Mouse (Mus musculus) lung, postnatal 14 days (tissue): Measurements from ENCODE around the gene Lrrc57.
A peak's percentile ranks its signal among the peaks of the same experiment; 100 is the strongest.

Experiments
- DNase-seq: peaks from one replicate; pipeline ENCODE4 v3.0.0; 2021

The Lrrc57 gene

DNA sequence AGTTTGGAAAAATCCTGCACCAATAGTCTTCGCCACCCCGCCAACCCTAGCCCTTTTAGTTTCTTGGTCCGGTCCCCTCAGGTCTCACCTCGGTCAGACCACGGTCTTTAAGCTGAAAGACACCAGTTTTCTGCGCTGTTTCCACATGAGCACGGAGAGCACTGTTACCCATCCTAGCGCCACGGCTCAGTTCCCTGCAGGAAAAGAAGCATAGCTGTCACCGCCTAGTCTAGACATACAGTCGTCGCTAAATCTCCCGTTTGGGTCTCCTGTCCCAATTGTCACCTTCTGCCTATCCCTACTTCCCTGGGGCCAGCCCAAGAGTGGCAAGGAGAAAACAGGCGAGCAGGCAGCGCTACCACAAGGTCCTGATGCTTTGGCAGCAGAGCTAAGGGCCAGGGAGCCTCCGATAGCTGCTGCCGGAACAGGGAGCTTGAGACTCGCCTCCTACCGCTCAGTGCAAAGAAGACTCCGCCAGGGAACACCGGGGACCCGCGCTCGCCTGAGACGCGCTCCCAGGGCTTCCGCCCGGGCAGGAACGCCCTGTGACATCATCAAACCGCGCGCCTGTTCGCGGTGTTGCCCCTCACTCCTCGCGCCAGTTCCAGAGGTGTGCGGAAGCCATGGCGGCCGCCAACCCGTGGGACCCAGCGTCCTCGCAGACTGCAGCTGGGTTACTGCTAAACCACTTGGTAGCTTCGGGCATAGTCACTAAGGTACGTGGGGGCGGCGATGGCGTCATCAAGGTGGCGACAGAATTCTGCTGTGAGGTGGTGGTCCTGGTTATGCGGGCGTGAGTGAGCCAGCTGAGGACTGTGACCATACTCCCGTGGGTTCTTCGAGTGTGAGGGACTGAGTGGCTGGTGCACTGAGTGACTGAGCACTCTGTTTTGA lies at the start of gene Lrrc57, which contains the start of gene Haus2:
Gene Lrrc57, minus strand, starts transcription at position 691 of the 894 bp plus-strand sequence.
Gene Haus2, plus strand, starts transcription at position 554 of the 894 bp plus-strand sequence.
- DNase-seq = peak; percentile 93

DNA sequence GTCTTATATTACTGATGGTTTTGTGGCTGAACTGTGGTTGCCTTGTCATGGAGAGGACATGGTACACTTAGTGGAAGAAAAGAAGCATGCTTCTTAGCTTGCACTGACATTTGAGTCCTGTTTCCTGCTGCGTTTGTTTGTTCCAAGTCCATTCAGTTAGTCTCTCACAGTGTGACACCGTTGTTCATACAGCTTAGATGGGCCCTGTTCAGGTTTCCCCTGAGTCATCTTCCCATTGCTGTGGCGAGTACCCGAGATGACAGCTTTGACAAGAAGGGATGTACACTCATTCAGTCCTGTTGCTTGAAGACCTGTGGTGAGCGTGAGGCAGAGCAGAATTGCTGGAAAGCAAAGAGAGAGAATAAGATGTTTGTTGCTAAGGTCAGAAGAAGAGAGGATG lies 49.2 kb upstream of the Lrrc57 start:
- no peak for DNase-seq

DNA sequence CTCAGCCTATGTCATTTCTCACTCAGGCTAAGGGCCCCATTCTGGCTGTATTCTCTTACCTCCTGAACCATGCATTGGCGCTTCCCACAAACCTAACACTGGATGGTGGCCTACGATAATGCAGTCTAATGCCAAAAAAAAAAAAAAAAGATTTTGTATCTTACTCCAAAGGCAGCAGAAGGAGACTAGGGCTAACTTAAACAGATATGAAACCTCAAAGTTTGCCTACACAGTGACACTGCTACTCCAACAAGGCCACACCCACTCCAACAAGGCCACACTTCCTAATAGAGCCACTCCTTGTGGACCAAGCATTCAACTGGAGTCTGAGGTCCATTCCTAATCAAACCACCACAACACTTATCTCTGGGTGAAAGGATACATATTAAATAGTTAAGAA lies 47.4 kb upstream of the Lrrc57 start:
- no peak for DNase-seq

DNA sequence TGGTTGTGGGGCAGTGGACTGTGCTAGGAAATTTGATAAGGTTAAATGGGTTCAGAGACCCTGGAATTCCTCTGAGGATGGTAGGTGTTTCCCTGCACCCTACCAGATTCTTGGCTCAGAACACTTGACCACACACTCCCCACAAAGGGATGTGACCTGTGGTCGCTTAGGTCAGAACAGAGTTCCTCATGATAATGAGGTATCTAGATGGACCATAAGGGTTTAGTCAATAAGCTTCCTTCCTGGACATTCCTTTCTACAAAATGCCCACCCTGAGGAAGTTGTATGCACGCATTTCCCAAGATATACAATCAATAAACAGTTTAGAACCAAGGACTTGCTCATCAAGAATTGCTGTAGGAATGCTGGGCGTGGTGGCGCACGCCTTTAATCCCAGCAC lies 46.6 kb upstream of the Lrrc57 start:
- DNase-seq = no peak

DNA sequence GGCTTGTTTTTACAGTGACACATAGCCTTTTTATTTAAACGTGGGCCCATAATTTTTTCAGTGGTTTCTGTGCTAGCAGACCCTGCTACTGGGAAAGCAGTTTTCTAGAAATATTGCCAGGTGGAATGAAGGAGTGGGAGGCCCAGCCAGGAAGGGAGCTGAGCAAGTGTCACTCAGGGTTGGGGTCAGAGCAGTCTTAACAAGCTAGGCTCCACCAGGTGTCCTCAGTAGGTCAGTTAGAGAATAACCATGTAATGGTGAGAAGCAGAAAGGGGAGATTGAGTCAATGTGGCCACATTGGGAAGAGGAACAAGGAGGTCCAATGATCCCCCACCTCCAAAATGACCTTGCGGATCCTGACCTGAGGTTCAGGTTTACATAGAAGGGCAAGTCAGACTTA lies 45.4 kb upstream of the Lrrc57 start:
- no peak for DNase-seq

DNA sequence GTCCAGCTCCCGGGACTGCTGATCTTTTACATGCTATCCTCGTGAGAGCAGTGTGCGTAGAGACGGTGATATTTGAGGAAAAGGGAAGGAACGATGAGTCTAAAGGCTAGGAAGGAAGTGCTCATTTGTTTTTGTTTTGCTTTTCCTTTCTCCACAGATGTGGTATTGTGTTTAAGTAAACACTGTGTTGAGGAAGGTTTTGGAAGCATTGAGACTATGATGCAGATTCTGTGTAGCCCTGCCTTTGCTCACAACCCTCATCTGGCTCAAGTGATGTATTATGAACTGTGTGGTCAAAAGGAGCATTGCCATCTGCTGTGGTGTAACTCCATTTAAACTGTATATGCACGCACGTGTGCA lies 43.6 kb upstream of the Lrrc57 start:
- DNase-seq = no peak

DNA sequence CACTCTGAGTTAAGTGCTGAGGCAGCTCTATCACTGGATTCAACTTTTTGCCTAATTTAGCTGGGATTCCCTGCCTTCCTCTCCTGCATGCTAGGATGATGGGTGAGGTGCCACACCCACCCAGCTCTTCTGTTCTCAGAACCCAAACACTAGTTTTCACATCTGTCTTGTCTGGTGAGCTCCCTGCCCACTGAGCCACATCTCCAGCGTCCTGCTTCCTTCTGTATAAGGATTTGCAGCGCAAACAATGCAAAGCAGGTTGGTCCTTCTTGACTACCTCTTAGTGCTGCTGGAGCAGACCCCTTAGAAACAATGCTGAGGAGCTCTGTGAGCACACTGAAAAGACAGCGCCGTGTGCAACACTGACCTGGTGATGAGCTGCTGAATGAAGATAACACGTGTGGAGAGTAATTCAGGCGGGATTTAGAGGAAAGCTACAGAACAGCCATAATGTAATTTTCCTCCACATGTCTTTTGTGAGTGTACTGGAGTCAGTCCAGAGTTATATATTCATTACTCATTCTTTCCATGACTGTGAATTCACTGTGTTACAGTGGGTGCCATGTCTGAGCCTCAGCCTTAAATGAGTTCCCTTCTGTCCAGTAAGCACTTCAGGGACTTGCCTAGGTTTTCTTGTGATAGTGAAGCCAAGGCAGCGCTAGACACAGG lies 43.1 kb upstream of the Lrrc57 start:
- DNase-seq = no peak

DNA sequence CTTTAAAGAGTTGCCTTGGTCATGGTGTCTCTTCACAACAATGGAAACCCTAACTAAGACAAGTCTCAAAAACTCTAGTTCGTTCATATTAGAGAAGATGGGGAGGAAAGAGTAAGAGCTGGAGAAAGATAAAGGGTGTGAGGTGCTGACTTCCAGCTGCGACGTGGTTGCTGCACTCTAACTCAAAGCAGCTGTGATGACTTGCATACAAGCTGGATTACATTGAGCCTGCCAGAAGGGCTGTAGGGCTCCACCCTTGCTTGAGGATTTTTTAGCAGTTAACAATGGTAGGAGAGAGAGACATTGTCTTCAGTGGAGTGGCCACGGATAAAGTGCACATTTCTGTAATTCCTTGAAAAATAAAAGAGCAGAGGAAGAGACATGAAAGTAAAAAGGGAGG lies 37.5 kb upstream of the Lrrc57 start:
- peak; percentile 63 for DNase-seq

DNA sequence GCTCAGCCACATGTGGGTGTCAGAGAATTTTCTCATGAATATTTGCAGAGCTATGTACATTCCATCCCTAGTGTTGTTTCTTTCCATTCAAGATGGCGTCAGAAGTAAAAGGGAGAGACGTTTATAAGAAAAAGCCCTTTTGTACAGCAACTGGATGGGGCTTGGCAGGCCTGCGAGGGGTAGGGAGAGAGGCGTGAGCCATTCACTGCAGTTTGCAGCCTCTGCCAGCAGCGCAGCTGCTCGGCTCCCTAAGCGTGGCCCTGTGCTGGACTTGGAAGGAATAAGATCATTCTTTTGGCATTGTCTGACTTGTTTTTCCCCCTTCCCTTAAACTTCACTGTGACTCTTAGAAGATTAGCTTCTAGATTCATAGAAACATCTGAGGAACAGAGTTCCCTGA lies 34.5 kb upstream of the Lrrc57 start:
- peak; percentile 64 for DNase-seq

DNA sequence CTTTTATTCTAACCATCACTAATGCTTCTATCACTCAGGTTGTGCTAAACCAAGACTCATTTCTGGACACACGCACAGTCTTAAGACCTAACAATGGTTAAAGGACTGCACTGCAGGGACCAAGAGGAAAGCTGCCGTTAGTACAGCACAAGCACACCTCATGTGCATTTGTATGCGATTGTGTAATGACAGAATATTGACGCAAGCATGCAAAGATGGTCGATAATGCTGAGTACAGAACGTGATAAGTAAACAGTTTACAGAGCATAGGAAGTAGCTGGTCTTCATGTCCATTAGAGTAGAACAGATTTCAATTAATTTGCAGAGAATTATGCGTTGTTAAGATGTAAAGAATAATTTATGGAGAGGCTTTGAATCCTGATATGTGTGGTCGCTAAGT lies 31.5 kb upstream of the Lrrc57 start:
- DNase-seq = no peak

DNA sequence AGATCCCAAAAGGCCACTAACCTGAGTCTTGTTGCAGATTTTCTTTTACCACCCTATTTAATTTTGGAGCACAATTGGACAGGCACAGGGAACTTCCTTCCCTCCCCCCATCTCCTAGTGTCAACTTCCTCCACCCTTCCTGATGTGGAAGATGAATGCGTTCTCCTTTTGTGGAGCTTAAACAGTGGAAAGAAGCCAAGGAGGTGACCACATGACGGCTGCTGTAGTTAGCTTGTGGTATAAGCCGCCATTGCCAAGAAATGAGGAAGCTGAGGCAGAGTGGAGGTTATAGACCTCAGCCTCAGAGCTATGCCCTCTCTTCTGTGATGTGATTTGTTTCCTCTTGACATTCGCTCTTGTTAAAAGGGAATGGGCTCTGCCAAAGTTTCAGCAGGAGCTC lies 22.6 kb upstream of the Lrrc57 start:
- DNase-seq = peak; percentile 47

DNA sequence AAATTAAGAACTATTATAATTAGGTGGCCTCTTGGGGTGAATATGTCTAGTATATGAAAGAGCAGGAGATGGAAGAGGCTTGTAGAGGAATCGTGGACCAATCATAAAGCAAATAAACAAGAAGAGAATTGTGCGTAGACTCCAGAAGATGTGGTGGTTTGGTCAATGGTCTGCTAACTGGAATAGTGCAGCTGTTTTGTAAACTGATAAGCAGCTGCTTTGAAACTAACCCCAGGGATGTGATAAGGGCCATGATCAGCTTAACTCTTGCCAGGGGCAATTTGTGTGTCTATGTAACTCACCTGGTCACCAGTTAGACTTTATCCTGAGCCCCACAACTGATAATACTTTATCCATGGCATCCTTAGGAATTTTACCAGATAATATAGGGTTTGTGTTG lies 22.2 kb upstream of the Lrrc57 start:
- DNase-seq = no peak

DNA sequence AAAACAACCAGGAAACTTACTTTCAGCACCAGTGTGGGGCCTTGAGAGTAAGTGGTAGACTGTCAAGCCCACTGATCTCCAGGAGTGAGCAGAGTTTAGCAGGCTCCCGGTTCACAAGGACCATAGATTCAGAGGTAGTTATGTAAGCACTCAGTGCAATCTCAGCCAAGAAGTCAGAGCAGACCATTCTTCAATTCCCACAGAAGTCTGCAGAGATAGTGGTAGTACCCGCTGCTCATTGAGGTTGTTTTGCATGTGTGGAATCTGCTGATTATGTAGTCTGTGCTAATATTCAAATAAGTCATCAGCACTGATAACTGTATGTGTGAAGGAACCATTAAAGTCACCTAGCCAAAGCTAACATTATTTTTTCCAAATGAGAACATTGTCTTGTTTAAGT lies 21.3 kb upstream of the Lrrc57 start:
- no peak for DNase-seq

DNA sequence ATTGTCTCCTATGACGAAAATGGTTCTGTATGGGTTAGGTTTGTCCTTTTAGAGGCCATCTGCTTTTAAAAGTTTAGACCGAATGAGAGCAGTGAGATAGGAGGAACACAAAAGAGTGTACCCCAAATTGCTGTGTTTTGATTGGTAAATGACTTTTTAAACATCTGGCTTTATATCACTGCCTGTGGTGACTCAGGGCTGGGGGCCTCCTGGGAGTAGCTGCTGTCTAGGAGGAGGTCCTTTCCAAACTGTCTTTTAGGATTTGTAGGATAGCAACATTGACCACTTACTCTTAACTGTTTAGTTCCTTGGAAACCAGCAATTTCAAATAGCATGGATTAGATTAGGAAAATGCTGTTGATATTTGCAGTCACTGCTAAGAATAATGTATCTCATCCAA lies 20.9 kb upstream of the Lrrc57 start:
- no peak for DNase-seq

DNA sequence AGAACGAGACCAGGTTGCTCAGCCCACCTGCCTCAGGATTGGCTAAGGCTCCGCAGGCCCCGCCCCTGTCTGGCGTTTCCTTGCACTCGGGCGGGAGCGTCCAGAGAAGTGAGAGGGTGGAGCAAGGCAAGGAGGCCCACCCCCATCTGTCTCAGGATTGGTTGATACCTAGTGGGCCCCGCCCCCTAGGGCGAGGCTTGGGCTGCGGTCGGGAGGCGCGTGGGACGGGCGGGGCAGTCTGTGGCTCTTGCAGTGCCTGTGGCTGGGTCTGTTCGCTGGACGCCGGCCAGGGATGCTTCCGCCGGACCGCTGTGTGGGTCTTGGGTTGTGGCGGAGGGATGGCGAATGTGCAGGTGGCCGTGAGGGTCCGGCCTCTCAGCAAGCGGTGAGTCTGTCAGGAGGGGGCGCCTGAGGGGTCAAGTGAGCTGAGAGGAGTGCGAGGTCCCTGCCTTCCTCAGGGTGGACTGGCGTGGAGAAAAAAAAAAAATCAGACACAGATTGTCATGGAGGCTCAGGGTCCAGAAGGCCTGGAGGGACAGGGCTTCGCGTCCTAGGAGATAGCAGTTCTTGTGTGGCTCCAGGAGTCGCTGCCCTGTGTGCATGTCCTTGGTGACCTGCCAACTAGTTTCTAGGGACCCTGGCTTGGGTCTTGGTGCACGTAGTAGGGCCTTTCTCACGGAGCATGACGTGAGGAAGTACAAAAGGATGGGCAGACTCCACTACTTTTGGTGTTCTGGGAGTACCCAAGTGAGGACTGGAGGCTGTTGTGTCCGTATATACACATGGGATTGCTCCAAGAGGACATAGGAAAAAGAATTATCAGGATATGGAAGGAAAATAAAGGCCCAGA lies 19.8 kb upstream of the Lrrc57 start, which contains the start of gene Stard9:
Gene Stard9, plus strand, starts transcription at position 236 of the 850 bp plus-strand sequence.
- DNase-seq = peak; percentile 97

DNA sequence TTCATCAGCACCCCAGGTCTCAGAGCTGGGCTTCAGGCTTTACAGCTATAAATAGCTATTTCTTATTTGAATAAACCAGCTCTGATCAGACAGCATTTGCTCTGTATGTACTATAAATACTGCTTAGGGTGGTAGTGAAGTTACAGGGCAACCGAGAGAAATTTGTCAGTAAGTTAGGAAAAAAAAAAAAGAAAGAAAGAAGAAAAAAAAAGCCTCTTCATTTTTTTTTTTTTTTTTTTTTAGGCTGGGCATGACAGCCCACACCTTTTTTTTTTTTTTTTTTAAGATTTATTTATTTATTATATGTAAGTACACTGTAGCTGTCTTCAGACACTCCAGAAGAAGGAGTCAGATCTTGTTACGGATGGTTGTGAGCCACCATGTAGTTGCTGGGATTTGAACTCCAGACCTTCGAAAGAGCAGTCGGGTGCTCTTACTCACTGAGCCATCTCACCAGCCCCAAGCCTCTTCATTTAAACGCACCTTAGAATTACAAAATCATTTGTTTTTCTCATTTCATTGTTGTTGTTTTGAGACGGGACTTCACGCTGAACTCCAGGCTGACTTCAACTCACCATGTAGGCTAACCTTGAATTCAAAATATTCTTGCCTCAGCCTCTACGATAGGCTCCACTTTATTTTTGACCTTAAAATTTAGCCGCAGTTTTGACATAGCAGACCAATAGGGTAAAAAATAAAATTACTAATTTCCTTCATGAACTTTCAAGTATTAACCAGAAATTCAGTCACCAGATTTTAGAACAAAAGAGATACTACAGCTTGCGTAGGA lies 19.0 kb upstream of the Lrrc57 start:
- DNase-seq = no peak

DNA sequence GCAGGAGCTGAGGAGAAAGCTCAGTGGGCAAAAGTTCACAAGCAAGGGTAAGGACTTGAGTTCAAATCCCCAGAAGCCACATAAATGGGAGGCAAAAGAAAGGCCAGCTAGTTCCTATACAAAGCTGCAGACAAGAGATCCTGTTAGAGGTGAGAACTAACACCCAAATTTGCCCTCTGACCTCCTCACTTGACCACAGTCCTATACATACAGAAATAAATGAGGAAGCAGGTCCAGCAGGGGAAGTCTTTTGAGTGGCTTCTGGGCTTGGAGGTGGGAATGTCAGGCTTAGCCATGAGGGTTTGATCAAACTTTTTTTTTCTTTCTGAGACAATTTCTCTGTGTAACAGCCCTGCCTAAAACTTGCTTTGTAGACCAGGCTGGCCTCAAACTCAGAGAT lies 13.6 kb upstream of the Lrrc57 start:
- DNase-seq = no peak

DNA sequence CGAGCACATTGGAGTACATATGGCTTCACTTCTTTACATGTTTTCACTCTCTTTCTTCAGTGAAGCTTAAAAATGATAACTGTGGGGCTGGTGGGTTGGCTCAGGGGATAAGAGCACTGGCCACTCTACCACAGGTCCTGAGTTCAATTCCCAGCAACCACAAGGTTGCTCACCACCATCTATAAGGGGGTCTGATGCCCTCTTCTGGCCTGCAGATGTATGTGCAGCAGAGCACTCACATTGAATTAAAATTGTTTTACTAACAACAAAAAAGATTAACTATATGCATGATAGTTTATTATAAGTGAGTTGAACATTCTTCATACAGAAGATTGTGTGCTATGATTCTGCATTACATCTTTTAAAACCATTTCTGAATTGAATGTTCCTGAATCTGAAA lies 10.2 kb upstream of the Lrrc57 start:
- no peak for DNase-seq

DNA sequence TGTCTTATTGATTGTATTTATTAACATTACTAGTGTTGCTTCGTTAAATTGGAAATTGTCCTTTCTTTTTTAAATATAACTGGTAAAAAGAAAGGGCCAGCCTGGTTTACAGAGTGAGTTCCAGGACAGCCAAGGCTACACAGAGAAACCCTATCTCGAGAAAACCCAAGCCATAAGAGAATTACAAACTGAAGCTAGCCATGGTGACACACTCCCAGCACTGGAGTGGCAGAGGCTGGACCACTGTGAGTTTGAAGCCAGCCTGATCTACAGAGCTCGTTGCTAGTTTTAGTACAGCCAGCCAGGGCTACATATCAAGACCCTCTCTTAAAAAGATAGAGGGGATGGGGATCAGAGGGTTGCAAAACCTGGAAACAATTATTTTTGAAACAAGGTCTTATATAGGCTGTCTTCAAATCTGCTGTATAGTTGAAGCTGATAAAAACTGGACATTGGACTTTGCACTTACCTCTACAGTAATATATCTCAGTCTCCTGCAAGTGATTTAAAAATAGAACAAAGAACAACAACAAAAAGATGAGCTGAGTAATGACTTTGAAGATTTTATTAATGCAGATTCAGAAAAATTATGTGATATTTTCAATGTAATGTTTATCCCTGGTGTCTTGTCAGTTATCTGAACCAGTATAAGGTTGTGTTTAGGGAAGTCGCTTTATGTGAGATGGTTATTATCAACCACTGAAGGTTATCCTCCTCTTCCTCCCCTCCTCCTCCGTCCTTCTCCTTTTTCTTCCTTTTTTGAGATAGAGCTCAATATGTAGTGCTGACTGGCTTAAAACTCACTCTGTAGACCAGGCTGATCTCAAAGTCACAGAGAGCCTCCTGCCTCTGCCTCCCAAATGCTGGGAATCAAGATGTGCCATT lies 7.2 kb upstream of the Lrrc57 start:
- no peak for DNase-seq

DNA sequence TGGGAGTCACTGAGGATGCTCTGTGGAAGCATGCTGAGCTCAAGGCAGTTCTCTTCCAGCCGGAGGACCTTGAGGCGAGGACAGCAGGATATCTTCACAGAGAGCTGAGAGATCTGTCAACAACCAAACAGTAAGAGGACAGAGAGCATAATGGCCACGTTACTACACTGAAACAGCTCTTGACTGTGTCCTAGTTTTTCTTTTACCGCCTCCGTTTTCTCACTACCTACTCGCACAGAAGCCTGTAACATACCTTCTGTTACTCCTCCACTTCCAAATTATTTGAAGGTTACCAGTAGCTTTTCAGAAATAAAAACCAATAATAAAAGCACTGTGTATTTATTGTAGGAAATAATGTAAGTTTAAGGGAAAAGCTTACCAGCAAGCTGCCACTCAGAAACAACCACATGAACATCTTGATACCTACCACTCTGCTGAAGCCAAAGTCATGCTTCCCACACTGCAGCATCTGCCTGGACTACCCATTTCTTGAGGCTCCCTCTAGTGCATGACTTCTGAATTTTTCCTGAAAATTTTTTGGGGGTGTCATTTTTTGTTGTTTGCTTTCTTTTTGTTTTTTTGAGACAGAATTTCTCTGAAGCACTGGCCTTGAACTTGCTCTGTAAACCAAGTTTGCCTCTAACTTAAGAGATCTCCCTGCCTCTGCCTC lies 3.2 kb downstream of the Lrrc57 start:
- no peak for DNase-seq

DNA sequence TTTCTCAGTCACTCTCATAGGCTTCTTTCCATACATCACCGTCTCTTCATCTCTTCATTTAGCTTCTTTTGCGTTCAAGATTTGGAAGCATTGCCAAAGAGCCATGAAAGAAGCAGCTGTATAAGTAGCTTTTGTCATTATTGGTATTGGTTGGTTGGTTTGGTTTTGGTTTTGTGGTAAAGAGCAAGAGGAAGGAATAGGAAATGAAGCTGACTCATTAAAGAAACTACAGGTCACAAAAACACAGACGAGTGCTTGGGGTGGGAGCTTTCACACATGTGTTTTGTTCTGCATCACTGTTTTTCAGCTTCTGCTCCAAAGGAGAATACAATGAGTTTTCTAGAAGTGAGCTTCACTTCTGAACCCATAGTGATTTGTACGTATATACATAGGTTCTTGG lies 9.8 kb downstream of the Lrrc57 start:
- DNase-seq = no peak
